Mouse (Mus musculus): Measurements from ENCODE around the gene Tmem116.

Tmem116 gene

GRCm38 (mm10) chr5:121535116-121535515, 83.4 kb downstream of the Tmem116 start:
- in situ Hi-C loops (cut with MboI, MseI): no loop called here

DNA sequence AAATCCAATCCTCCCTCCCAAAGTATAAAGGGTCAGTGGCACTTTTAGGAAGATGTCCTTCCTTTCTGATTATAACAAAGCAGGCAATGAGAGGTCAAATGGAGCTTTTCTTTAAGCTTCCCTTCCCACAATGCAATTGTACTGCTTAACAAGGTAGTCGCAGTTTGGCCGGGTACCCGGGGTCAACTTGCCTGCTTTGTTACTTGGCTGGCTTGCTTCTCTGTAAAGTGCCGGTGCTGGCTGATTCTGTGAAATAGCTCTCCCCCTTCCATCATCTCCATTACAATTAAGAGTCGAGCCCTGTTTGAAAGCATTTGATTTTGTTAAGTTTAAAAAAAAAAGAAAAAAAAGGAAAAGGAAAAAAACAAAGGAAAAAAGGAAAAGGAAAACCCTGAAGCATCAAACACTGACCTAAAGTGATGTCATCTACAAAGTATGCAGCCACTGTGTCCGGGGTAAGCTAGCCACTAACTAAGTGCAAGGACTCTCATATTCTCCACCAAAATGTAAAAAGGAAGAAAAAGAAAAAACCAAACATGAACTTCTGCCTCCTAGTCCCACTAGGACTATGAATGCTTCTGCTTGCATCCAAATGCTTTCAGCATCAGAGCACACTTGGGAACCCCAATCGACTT, 85.3 kb downstream of the Tmem116 start:
- in situ Hi-C loops (cut with MboI, MseI): no loop called here

DNA sequence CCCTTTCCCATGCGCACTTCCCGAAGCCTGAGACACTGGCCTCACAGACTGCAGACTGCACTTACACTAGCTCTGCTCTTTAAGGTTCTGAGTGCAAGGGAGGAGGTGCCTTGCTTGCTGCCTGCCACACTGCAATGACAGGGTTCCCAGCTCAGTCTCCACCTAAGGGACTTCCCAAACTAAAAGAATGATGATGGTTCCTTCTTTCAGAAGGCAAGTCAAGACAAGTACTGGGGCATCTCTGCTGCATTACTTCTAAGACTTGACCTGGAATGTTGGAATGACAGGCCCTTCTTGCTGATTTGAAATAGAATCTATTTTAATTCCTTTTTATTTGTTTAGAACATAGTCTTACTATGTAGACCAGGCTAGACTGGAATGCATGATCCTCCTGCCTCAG, 85.9 kb downstream of the Tmem116 start:
- in situ Hi-C loops (cut with MboI, MseI): no loop called here

DNA sequence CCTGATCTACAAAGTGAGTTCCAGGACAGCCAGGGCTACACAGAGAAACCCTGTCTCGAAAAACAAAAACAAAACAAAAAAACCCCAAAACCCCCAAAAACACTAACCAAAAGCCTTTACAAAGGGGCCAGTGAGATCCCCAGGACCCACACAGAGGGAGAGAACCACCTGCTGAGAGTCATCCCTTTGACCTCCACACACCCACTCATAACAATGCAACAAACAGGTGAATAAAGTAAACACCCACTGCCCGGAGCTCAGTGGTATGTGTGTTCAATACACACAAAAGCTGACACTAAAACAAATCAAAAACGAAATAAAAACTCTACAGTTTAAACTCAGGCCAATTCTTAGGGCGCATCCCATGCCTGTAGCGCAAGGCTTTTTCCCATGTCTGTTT, 88.4 kb downstream of the Tmem116 start:
- in situ Hi-C loops (cut with MboI, MseI): no loop called here

DNA sequence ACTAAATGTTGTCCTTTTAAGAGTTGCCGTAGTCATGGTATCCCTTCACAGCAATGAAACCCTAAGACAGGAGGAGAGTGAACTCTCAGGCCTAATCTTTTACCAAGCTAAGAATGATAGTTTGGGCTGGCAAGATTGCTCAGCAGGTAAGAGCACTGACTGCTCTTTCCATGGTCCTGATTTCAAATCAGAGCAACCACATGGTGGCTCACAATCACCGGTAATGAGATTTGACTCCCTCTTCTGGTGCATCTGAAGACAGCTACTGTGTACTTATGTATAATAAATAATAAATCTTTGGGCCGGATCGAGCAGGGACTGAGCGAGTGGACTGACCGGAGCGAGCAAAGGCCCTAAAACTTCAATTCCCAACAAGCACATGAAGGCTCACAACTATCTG, 89.5 kb downstream of the Tmem116 start:
- in situ Hi-C loops (cut with MboI, MseI): no loop called here

- in situ Hi-C loops (cut with MboI, MseI): no loop called here
Observed at GRCm38 (mm10) chr5:121543370-121543769, 91.7 kb downstream of the Tmem116 start.

- in situ Hi-C loops (cut with MboI, MseI): no loop called here
Observed at GRCm38 (mm10) chr5:121544910-121545792, 93.5 kb downstream of the Tmem116 start, which contains the start of the genes Adam1a and Gm42878. Adam1a (minus strand) TSS chr5:121545482. Gm42878 (minus strand) TSS chr5:121545482.

DNA sequence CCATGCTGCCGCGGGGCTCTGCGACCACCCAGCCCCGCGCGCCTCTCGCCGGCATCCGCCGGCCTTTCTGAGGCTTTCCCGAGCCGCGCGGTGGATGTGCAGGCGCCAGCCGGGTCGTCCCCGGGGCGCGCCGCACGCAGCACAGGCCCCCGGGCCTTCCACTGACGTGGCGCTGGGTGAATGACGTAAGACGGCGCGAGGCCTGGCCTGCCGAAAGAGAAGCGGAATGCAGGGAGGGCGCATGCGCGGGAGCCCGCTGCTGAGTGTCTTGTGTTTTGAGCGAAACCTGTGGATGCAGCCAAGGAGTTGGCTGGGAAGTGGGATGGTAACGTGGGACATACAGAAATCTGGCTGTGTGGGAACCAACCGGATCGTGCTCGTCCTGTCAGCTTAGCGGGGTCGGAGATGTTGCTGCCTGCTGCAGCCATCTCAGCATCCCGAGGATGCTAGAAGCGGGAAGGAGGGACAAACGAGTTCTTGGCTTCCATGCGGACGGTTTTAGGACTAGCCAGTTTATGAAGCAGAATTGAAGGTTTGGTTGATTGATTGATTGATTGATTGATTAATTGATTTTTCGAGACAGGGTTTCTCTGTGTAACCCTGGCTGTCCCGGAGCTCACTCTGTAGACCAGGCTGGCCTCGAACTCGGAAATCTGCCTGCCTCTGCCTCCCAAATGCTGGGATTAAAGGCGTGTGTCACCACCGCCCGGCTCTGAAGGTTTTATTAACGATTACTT, 94.3 kb downstream of the Tmem116 start, which contains the start of gene Mapkapk5:
Gene Mapkapk5, minus strand, starts transcription at position 113 of the 737 bp plus-strand sequence.
- in situ Hi-C loops (cut with MboI, MseI): no loop called here

- in situ Hi-C loops (cut with MboI, MseI): no loop called here
Observed at GRCm38 (mm10) chr5:121546530-121546895, 94.8 kb downstream of the Tmem116 start.

DNA sequence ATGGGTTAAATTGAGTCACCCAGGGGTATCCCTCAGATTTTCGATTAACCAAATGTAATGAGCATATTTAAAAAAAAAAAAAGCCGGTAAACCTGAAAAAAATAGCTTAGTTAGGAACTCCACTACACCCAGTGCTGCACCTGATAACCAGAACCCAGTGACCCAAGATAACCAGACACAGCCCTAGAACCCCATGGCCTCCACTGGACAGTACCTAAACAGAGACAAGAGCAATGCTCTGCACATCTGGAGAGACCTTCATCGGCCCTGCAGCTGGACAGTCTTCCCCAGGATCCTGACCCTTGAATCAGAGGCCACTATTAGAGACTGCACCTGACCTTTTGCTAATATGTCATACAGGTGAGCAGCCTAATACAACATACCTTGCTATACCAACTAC, 95.4 kb downstream of the Tmem116 start:
- in situ Hi-C loops (cut with MboI, MseI): no loop called here

GRCm38 (mm10) chr5:121549196-121549595, 97.5 kb downstream of the Tmem116 start:
- in situ Hi-C loops (cut with MboI, MseI): no loop called here

- in situ Hi-C loops (cut with MboI, MseI): no loop called here
Observed at GRCm38 (mm10) chr5:121562436-121562835, 110.7 kb downstream of the Tmem116 start.

- in situ Hi-C loops (cut with MboI, MseI): no loop called here
Observed at GRCm38 (mm10) chr5:121564468-121564895, 112.8 kb downstream of the Tmem116 start.

DNA sequence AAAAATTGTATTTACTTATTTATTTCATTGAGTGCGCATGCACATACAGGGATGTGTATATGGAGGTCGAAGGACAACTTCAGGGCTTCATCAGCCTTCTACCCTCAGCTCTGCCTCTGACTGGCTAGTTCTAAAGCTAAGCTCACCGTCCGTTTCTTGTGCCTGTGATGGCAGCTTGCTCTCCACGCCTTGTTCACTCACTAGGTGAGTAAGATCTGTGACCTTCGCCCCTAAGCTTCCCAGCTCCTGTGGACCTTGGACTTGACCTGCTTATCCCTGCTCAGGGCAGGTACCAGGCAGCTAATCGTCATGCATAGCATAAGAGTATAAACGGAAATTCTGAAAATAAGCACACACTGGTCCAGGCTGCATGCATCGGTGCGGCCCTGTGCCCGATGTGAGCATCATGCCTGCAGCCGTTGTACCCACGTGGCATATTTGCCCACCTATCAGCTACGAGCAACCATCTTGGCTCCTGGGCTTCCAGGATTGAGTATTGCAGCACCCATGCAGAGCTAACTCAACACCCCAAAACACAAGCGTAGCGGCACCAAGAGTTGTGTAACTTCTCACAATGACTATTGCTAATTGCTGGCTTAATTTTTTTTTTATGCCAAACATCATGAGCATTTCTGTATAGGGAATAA, 114.5 kb downstream of the Tmem116 start:
- in situ Hi-C loops (cut with MboI, MseI): loop anchor here (5.0 kb wide), 1 partner anchor 41 kb away; no protein-coding TSS in a partner anchor

DNA sequence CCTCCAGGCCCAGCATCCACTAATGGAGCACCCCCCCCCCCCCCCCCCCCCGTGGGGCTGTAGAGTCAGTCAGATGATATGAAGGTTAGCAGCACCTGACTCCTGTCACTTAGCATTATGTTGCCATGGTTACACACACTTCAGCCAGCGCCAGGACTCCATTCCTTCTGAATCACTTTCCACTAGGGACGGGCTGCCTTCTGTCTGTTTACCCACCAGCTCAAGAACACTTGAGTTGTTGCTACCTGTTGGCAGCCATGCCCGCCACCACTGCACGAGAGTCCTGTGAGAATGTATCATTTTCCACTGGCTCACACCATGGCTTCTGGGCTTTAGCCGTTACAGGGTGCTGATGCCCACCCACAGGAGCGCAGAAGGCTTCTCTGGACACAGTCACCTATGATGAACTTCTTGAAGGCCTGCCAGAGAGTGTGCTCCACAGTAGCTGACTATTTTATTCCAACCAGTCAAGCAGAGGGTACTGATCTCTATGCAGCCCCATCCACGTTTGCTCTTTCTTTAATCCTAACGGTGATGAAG, 118.3 kb downstream of the Tmem116 start:
- in situ Hi-C loops (cut with MboI, MseI): loop anchor here (5.0 kb wide), 1 partner anchor 37 kb away; no protein-coding TSS in a partner anchor

DNA sequence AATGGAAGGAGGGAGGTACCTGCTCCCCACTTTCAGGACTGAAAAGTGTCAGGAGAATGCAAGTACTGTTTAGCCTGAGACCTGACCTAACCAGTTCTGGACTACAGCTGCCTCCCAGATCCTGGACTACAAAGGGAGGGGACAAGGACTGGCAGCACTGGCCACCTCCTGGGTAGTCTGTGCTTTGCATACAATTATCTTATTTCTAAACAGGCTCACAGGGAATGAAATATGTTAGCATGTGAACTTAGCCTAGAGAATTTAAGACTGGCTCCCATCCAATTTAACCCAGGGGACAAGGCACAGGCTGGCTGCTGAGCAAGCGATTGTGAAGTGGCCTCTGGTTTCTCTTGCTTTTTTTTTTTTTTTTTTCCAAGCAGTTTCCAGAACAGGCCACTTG, 119.1 kb downstream of the Tmem116 start:
- in situ Hi-C loops (cut with MboI, MseI): no loop called here
